Mouse (Mus musculus): Measurements from ENCODE around the gene Anks1b. TPM values are rescaled to one million over a fixed set of nuclear protein-coding genes. Genes with fewer than 3 reads are reported as not detected.

The Anks1b gene
- total RNA-seq (2017) = not detected in 2 replicates

- peak in 1 of 2 experiments; percentile 68; a peak in 2 of 4 replicates for ATAC-seq (replicated peaks in 1 of 2; ENCODE audit: insufficient read depth in 1 of 2, low FRiP score in 2 of 2, low TSS enrichment in 1 of 2, low read depth in 1 of 2, poor library complexity in 2 of 2, severe bottlenecking in 2 of 2)
Observed at GRCm38 (mm10) chr10:89873146-89873950, at the start of gene Anks1b. TSS of gene Anks1b (plus strand) at chr10:89873509.

GRCm38 (mm10) chr10:89823906-89824305, 49.4 kb upstream of the Anks1b start:
- peak; percentile 89 to 92 for ATAC-seq (replicated peaks in 1 of 2; ENCODE audit: insufficient read depth in 1 of 2, low FRiP score in 2 of 2, low TSS enrichment in 1 of 2, low read depth in 1 of 2, poor library complexity in 2 of 2, severe bottlenecking in 2 of 2)

- ATAC-seq (replicated peaks in 1 of 2; ENCODE audit: insufficient read depth in 1 of 2, low FRiP score in 2 of 2, low TSS enrichment in 1 of 2, low read depth in 1 of 2, poor library complexity in 2 of 2, severe bottlenecking in 2 of 2) = no peak
Observed at GRCm38 (mm10) chr10:89826896-89827295, 46.4 kb upstream of the Anks1b start.

- ATAC-seq (replicated peaks in 1 of 2; ENCODE audit: insufficient read depth in 1 of 2, low FRiP score in 2 of 2, low TSS enrichment in 1 of 2, low read depth in 1 of 2, poor library complexity in 2 of 2, severe bottlenecking in 2 of 2) = no peak
Observed at GRCm38 (mm10) chr10:89832334-89832733, 41.0 kb upstream of the Anks1b start.

- no peak for ATAC-seq (replicated peaks in 1 of 2; ENCODE audit: insufficient read depth in 1 of 2, low FRiP score in 2 of 2, low TSS enrichment in 1 of 2, low read depth in 1 of 2, poor library complexity in 2 of 2, severe bottlenecking in 2 of 2)
Observed at GRCm38 (mm10) chr10:89833166-89833565, 40.1 kb upstream of the Anks1b start.

GRCm38 (mm10) chr10:89837476-89837875, 35.8 kb upstream of the Anks1b start:
- no peak for ATAC-seq (replicated peaks in 1 of 2; ENCODE audit: insufficient read depth in 1 of 2, low FRiP score in 2 of 2, low TSS enrichment in 1 of 2, low read depth in 1 of 2, poor library complexity in 2 of 2, severe bottlenecking in 2 of 2)

DNA sequence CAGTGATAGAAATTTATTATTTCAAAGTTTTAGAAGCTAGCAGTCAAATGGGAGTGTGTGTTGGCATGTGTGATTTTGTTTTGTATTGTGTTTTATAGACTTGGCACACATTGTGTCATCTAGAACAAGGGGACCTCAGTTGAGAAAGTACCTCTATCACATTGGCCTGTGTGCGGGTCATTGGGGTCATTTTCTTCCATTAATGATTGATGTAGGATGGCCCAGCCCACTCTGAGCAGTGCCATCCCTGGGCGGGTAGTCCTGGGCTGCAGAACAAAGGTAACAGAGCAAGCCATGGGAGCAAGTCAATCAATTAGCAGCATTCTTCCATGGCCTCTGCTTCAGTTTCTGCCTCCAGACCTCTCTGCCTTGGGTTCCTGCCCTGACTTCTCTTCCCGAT, 34.5 kb upstream of the Anks1b start:
- ATAC-seq (replicated peaks in 1 of 2; ENCODE audit: insufficient read depth in 1 of 2, low FRiP score in 2 of 2, low TSS enrichment in 1 of 2, low read depth in 1 of 2, poor library complexity in 2 of 2, severe bottlenecking in 2 of 2) = no peak

GRCm38 (mm10) chr10:89850951-89851350, 22.4 kb upstream of the Anks1b start:
- no peak for ATAC-seq (replicated peaks in 1 of 2; ENCODE audit: insufficient read depth in 1 of 2, low FRiP score in 2 of 2, low TSS enrichment in 1 of 2, low read depth in 1 of 2, poor library complexity in 2 of 2, severe bottlenecking in 2 of 2)

GRCm38 (mm10) chr10:89855251-89855875, 17.9 kb upstream of the Anks1b start:
- ATAC-seq (replicated peaks in 1 of 2; ENCODE audit: insufficient read depth in 1 of 2, low FRiP score in 2 of 2, low TSS enrichment in 1 of 2, low read depth in 1 of 2, poor library complexity in 2 of 2, severe bottlenecking in 2 of 2) = no peak

DNA sequence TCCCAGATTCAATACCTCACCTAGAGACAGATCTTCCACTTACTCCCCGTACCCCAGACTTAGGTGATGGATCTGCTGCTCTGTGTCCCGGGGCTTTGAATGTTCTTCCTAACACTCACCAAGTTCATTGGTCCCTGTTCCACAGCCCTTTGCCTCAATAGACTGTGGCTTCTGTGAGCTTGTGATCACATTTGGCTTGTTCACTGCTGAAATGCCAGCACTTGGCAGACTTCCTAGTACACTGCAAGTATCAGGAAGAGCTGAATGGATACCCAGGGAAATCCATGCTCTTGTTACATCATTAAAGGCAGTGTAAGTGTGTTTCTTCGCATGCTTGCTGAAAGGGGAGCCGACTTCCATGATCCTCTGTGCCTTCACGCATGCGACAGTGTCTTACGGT, 17.0 kb upstream of the Anks1b start:
- ATAC-seq (replicated peaks in 1 of 2; ENCODE audit: insufficient read depth in 1 of 2, low FRiP score in 2 of 2, low TSS enrichment in 1 of 2, low read depth in 1 of 2, poor library complexity in 2 of 2, severe bottlenecking in 2 of 2) = no peak

DNA sequence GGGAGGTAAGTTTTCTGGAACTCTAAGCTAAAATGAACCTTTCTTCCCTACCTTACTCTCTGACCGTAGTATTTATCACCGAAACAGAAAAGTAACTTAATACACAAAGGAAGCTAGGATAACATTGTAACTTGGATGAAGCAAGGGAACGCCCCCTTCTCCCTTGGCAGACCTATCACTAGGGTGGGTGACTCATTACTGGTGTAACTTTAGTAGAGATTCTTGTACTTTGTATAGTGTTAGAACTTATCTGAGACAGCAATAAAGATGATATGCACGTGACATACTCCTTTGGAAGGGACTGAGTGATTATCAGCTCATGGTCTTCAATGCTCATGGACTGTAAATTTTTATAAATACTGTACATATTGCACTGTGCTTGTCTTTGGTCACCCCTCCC, 5.1 kb upstream of the Anks1b start:
- ATAC-seq (replicated peaks in 1 of 2; ENCODE audit: insufficient read depth in 1 of 2, low FRiP score in 2 of 2, low TSS enrichment in 1 of 2, low read depth in 1 of 2, poor library complexity in 2 of 2, severe bottlenecking in 2 of 2) = no peak

- ATAC-seq (replicated peaks in 1 of 2; ENCODE audit: insufficient read depth in 1 of 2, low FRiP score in 2 of 2, low TSS enrichment in 1 of 2, low read depth in 1 of 2, poor library complexity in 2 of 2, severe bottlenecking in 2 of 2) = peak; percentile 42 to 59; a peak in 3 of 4 replicates
Observed at GRCm38 (mm10) chr10:89868836-89869235, 4.5 kb upstream of the Anks1b start.

DNA sequence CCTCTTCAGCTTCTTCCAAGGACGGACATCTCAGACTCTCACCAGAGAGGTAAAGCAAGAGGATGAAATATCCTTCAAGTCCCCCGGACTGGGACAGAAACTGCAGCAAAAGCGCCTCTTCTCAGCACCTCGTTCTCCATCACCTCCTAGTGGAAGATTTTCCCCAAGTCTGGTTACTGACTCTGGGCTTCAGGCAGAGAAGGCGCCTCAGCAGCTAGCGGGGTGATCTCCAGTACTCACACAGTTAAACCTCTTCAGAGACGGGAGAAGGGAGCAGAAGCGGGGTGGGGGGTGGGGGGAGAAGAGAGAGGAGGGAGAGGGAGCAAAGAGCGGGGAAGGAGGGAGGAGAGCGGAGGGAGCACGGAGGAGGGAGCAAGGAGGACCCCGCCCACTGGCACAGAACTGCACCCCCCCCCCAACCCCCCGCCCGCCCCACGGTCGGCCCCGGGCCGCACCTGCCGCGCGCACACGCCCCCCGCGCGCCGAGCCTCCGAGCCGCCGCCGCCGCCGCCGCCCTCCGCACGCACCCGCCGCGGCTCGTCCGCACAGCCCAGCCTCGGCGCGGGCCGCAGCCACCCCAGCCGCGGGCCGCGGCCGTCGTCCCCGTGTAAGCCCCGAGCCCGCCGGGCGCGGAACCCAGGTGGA, 686 bp upstream of the Anks1b start:
- no peak; a peak in 1 of 4 replicates for ATAC-seq (replicated peaks in 1 of 2; ENCODE audit: insufficient read depth in 1 of 2, low FRiP score in 2 of 2, low TSS enrichment in 1 of 2, low read depth in 1 of 2, poor library complexity in 2 of 2, severe bottlenecking in 2 of 2)

GRCm38 (mm10) chr10:89874036-89874435, 727 bp downstream of the Anks1b start:
- no peak for ATAC-seq (replicated peaks in 1 of 2; ENCODE audit: insufficient read depth in 1 of 2, low FRiP score in 2 of 2, low TSS enrichment in 1 of 2, low read depth in 1 of 2, poor library complexity in 2 of 2, severe bottlenecking in 2 of 2)

DNA sequence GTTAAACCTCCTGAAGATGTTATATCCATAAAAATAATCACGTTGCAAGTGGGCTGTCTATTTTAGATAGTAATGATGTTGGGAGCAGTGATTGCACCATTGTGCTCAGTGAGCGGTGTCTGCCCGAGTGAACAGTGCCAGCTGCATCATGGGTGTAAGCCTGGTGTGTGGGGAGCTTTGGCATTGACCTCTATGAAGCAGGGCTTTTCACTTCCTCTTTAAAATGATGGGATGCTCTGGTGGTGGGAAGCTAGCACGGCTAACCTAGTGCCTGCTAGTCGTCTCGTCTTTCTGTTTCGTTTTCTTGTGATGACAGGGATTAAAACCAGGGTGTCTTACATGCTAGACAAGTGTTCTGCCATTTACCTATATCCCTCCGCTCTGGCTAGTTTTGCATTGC, 10.3 kb downstream of the Anks1b start:
- peak in 1 of 2 experiments; percentile 32; a peak in 1 of 4 replicates for ATAC-seq (replicated peaks in 1 of 2; ENCODE audit: insufficient read depth in 1 of 2, low FRiP score in 2 of 2, low TSS enrichment in 1 of 2, low read depth in 1 of 2, poor library complexity in 2 of 2, severe bottlenecking in 2 of 2)

- no peak for ATAC-seq (replicated peaks in 1 of 2; ENCODE audit: insufficient read depth in 1 of 2, low FRiP score in 2 of 2, low TSS enrichment in 1 of 2, low read depth in 1 of 2, poor library complexity in 2 of 2, severe bottlenecking in 2 of 2)
Observed at GRCm38 (mm10) chr10:89902720-89903337, 29.5 kb downstream of the Anks1b start.

DNA sequence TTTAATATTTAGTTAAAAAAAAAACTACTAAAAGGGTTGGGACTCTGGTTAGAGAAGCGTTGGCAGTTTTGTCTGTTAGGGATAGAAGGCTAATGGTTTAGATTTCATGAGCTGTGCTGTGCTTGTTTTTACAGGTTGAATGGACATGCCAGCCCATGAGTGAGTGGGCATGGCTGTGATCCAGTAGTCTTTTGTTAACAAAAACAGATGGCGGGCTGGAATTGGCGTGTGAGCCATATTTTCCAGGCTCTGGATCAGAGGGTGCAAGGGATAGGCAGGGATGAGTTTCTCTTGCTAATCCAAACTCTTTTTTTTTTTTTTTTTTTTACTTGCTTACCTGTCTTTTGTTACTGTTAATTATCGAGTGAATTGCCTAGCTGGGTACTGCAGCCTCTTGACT, 38.6 kb downstream of the Anks1b start:
- ATAC-seq (replicated peaks in 1 of 2; ENCODE audit: insufficient read depth in 1 of 2, low FRiP score in 2 of 2, low TSS enrichment in 1 of 2, low read depth in 1 of 2, poor library complexity in 2 of 2, severe bottlenecking in 2 of 2) = no peak

- ATAC-seq (replicated peaks in 1 of 2; ENCODE audit: insufficient read depth in 1 of 2, low FRiP score in 2 of 2, low TSS enrichment in 1 of 2, low read depth in 1 of 2, poor library complexity in 2 of 2, severe bottlenecking in 2 of 2) = no peak
Observed at GRCm38 (mm10) chr10:89913174-89913573, 39.9 kb downstream of the Anks1b start.
